Mouse (Mus musculus): ENCODE measurements around the gene Ptpn3. TPM values are rescaled to one million over a fixed set of nuclear protein-coding genes. Genes with fewer than 3 reads are reported as not detected.

Gene Ptpn3
- total RNA-seq, 1 experiment from 2014 or later: 0.35 TPM

- ATAC-seq (ENCODE audit: extremely low read depth, insufficient number of reproducible peaks, low FRiP score, poor library complexity, severe bottlenecking): no peak
Observed at GRCm38 (mm10) chr4:57300469-57301409, 898 bp downstream of the Ptpn3 start.

GRCm38 (mm10) chr4:57299701-57300468, 1.8 kb downstream of the Ptpn3 start:
- no peak for ATAC-seq (ENCODE audit: extremely low read depth, insufficient number of reproducible peaks, low FRiP score, poor library complexity, severe bottlenecking)

GRCm38 (mm10) chr4:57299308-57299700, 2.3 kb downstream of the Ptpn3 start:
- ATAC-seq (ENCODE audit: extremely low read depth, insufficient number of reproducible peaks, low FRiP score, poor library complexity, severe bottlenecking): no peak

GRCm38 (mm10) chr4:57298181-57298580, 3.5 kb downstream of the Ptpn3 start:
- no peak for ATAC-seq (ENCODE audit: extremely low read depth, insufficient number of reproducible peaks, low FRiP score, poor library complexity, severe bottlenecking)

GRCm38 (mm10) chr4:57294971-57295656, 6.5 kb downstream of the Ptpn3 start:
- no peak for ATAC-seq (ENCODE audit: extremely low read depth, insufficient number of reproducible peaks, low FRiP score, poor library complexity, severe bottlenecking)

GRCm38 (mm10) chr4:57292670-57293069, 9.0 kb downstream of the Ptpn3 start:
- ATAC-seq (ENCODE audit: extremely low read depth, insufficient number of reproducible peaks, low FRiP score, poor library complexity, severe bottlenecking): no peak

GRCm38 (mm10) chr4:57290049-57290448, 11.6 kb downstream of the Ptpn3 start:
- no peak for ATAC-seq (ENCODE audit: extremely low read depth, insufficient number of reproducible peaks, low FRiP score, poor library complexity, severe bottlenecking)

GRCm38 (mm10) chr4:57287808-57288207, 13.8 kb downstream of the Ptpn3 start:
- no peak for ATAC-seq (ENCODE audit: extremely low read depth, insufficient number of reproducible peaks, low FRiP score, poor library complexity, severe bottlenecking)

- ATAC-seq (ENCODE audit: extremely low read depth, insufficient number of reproducible peaks, low FRiP score, poor library complexity, severe bottlenecking): no peak
Observed at GRCm38 (mm10) chr4:57285251-57285650, 16.4 kb downstream of the Ptpn3 start.

GRCm38 (mm10) chr4:57283189-57283588, 18.4 kb downstream of the Ptpn3 start:
- ATAC-seq (ENCODE audit: extremely low read depth, insufficient number of reproducible peaks, low FRiP score, poor library complexity, severe bottlenecking): no peak

- ATAC-seq (ENCODE audit: extremely low read depth, insufficient number of reproducible peaks, low FRiP score, poor library complexity, severe bottlenecking): no peak
Observed at GRCm38 (mm10) chr4:57282630-57283029, 19.0 kb downstream of the Ptpn3 start.

- ATAC-seq (ENCODE audit: extremely low read depth, insufficient number of reproducible peaks, low FRiP score, poor library complexity, severe bottlenecking): no peak
Observed at GRCm38 (mm10) chr4:57282179-57282578, 19.5 kb downstream of the Ptpn3 start.

- no peak for ATAC-seq (ENCODE audit: extremely low read depth, insufficient number of reproducible peaks, low FRiP score, poor library complexity, severe bottlenecking)
Observed at GRCm38 (mm10) chr4:57280888-57281287, 20.7 kb downstream of the Ptpn3 start.

- no peak for ATAC-seq (ENCODE audit: extremely low read depth, insufficient number of reproducible peaks, low FRiP score, poor library complexity, severe bottlenecking)
Observed at GRCm38 (mm10) chr4:57279229-57279628, 22.4 kb downstream of the Ptpn3 start.

- ATAC-seq (ENCODE audit: extremely low read depth, insufficient number of reproducible peaks, low FRiP score, poor library complexity, severe bottlenecking): no peak
Observed at GRCm38 (mm10) chr4:57278812-57279211, 22.8 kb downstream of the Ptpn3 start.

- no peak for ATAC-seq (ENCODE audit: extremely low read depth, insufficient number of reproducible peaks, low FRiP score, poor library complexity, severe bottlenecking)
Observed at GRCm38 (mm10) chr4:57277671-57278070, 24.0 kb downstream of the Ptpn3 start.

GRCm38 (mm10) chr4:57275116-57275743, 26.4 kb downstream of the Ptpn3 start:
- peak; percentile 74 for ATAC-seq (ENCODE audit: extremely low read depth, insufficient number of reproducible peaks, low FRiP score, poor library complexity, severe bottlenecking)

- ATAC-seq (ENCODE audit: extremely low read depth, insufficient number of reproducible peaks, low FRiP score, poor library complexity, severe bottlenecking): no peak
Observed at GRCm38 (mm10) chr4:57273532-57274502, 27.8 kb downstream of the Ptpn3 start.

All from neutrophil, adult 5-6 weeks (primary cell).